Mouse (Mus musculus): ENCODE measurements around the gene Plbd1.

Plbd1 gene

GRCm38 (mm10) chr6:136661706-136662016, at the start of gene Plbd1:
Gene Plbd1 (minus strand): TSS chr6:136661928.
- peak in 1 of 2 experiments; percentile 29 for DNase-seq

GRCm38 (mm10) chr6:136710408-136710807, 48.7 kb upstream of the Plbd1 start:
- no peak for DNase-seq

DNA sequence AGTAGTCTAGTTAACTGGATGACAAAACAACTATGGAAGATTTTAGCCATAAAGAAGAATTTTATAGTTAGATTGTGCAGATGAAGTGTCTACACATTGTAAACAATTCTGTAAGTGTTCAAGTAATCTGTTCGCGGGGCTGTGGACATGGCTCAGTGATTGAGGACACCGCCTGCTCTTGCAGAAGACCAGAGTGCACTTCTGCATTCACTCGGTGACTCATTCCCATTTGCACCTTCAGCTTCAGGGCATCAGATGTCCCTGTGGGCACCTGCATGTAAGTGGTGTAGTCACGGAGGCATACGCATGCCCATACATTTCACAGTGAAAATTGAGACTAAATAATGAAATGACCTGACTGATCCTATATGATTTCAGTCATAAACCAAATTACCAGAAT, 46.9 kb upstream of the Plbd1 start:
- DNase-seq: no peak

- DNase-seq: no peak
These were observed 40.1 kb upstream of the Plbd1 start for GRCm38 (mm10) chr6:136701878-136702277.

- DNase-seq: no peak
These were observed 39.5 kb upstream of the Plbd1 start for GRCm38 (mm10) chr6:136701185-136701584.

- DNase-seq: no peak
These were observed 29.6 kb upstream of the Plbd1 start for GRCm38 (mm10) chr6:136691314-136691713.

DNA sequence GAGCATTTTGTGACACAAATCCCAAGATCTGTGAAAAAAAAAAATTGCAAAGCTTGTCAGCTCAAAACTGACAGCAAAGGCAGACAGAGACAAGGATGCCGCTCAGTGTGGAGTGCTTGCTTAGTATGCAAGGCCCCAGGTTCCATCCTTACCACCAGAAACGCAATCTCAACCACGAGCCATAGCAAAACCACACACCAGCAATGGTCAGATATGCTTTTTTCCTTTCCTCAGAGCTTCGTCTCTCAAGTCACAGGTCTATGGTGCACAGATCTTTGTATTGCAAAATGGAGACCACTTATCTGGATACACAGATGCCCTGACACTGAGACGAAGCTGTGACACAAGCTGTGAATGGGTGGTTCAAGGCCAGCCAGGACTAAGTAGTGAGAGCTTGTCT, 28.8 kb upstream of the Plbd1 start:
- no peak for DNase-seq

GRCm38 (mm10) chr6:136689790-136690413, 28.2 kb upstream of the Plbd1 start:
- DNase-seq: no peak

DNA sequence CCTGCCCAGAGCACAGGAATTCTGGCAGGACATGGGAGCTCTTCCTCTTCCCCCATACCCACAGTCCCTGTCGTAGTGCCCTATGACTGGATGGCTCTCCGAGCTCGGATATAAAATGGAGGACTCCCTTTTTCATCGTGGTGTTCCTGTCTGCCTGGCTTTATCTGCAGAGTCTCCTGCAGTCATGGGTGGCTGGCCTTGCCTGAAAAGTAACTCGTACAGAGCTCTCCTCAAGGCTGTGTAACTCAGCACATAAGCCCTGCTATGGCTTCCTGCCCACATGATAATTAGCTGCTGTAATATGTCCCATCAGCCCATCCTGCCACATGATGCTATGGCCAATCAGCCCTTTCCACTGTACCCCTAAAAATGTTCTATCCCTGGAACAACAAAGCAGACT, 23.7 kb upstream of the Plbd1 start:
- DNase-seq: no peak

GRCm38 (mm10) chr6:136683410-136684334, 21.9 kb upstream of the Plbd1 start:
- DNase-seq: no peak

DNA sequence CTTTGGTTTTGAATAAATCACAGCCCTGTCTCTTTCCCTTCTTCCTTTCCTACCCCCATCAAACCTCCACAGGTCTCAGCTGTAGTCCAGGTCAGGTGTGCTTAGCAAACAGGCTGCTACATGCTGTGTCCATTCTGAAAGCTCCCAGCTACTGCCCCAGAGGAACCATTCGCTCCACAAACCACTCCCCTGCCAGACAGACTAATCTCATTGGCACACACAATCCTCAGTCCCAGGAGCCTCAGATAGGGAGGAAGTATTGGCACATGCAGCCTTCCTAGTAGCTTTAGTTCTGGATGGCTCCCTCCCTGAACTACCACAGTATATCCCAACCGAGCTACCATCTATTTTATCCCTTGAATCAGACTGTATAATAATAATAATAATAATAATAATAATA, 17.7 kb upstream of the Plbd1 start:
- no peak for DNase-seq

DNA sequence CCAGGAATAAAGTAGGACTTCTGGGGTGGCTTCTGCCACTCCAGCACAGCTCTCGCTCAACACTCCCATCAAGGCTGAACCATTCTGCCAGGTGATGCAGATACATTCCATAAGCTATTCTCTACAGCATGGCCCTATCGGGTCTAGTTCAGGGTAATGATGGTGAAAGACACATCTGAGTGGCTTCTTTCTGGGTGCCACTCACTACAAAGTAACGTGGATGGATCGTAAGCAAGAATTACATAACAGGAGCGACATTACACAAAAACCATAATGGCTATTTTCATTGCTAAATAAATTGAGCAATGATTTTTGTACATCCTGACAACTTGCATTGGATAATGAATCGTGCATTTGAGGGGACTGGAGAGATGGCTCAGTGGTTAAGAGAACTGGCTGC, 13.2 kb upstream of the Plbd1 start:
- DNase-seq: no peak

DNA sequence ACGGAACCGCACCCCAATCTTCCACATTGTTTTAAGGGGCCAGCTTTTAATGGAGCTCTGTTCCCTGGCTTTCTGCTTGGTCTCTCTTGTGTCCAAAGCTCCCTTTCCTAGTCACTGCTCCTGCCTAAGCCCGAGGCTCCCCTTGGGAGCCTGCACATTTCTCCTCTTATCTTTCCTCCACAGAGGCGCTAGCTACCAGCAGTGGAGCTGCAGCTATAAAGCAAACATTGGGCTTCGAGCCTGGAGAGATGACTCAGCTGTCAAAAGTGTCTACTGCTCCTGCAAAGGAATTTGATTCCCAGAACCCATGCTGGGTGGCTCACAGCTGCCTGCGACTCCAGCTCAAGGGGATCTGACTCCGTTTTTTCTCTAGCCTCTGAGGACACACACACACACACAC, 10.7 kb upstream of the Plbd1 start:
- DNase-seq: no peak

DNA sequence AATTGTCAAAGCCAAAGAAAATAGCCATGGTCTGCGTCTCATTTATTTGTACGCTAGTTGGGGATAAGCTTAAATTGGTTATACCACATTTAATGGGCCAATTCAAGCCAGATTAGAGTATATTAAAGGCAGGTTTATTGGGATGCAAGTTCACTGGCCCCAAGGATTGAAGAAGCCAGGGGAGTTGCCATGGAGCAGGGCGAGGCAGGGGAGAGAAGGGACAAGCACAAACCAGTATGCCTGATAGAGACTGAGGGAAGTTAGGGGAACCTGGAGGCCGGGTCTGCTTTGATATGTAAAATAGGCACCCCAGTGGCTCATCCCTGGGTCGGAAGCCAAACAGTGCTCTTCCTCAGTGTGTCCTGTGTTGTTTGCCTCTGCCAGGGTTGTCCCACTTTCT, 7.5 kb upstream of the Plbd1 start:
- no peak for DNase-seq

DNA sequence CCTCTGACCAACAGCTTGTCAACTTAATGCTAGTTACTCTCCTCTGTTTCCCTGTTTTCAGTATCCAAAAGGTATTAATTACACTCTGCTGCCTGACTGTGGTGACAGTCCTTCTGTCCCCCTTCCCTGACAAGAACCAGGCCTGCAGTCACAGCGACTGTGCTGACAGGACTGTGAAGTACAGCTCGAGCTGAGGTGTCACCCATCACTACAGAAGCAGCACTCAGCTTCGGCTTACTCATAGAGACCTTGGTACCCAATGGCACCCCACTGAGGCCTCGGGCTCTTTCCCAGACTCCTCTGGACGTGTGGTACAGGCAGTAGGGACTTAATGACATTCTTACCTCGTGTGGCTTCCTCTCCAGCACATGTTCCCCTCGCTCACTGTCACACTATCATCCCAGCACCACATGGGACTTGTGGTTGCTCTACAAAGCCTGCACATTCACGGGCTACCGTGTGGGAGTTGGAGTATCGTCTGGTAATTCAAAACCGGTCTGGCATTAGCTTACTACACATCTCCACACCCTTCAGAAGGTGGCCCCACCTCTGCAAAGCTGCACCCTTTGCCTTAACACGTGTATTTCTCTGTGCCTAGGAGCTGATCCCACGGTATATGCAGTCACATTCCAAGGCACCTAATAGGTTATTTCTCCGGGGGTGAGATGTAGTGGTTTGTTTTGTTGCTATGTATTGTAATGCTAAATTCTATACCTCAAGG, 6.7 kb upstream of the Plbd1 start:
- DNase-seq: no peak

DNA sequence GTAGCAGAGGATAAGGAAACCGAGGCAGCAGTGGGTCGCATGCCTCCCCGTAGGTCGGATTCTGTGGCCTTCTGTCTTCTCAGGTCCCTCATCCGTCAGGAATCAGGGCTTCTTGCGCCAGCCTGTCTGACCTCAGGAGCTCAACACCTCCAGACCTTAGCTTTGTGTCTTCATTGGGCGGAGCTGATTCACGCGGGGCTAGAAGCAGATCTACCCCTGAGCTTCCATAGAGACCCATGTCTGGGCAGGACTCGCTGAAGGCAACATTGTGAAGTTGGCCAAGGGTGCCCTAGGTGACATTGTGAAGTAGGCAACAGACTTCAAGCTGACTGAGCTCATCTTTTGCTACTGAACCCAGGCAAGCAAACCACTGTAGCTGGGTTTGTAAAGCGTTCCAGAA, 335 bp upstream of the Plbd1 start:
- no peak for DNase-seq

DNA sequence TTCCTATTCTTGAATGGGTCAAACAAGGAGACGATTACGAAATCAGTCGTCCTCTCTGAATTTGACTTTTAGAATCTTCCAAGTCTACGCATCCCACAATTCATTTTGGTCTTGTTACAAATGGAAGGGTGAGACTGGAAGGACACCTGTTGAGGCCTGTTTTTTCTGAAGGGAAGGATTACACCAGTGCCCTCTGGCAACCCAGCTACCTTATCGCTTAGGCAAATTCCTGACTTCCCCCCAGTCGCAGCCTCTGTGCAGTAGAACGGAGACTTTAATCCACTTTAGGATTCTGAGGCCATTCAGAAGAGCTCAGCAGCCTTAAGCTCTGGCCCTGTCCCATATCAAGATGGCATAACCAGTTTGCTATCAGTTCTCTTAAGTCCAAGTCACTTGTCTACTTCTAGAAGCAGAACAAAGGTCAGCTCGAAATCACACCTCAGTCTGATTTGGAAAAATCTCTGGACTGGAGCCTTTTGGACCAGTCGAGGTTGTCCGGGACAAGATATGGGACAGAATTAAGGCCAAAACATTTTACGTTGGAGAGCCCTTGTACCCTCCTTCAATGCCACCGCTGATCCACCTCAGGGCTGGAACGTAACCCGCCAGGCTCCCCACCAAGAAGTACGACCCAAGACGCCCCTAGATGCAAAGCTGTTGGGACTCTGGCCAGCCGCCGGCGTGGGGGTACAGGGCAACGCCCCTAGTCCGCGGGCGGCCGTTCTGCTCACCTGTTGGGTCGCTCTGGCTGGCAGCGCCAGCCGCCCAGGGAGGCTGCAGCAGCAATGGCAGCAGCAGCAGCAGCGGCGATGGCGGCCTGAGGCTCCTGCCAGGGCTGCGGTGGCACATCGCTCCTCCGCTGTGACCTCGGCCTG, 660 bp downstream of the Plbd1 start:
- no peak for DNase-seq

- no peak for DNase-seq
These were observed 2.5 kb downstream of the Plbd1 start for GRCm38 (mm10) chr6:136659226-136659625.

- DNase-seq: no peak
These were observed 3.4 kb downstream of the Plbd1 start for GRCm38 (mm10) chr6:136658303-136658702.

GRCm38 (mm10) chr6:136655786-136656185, 5.9 kb downstream of the Plbd1 start:
- no peak for DNase-seq

DNA sequence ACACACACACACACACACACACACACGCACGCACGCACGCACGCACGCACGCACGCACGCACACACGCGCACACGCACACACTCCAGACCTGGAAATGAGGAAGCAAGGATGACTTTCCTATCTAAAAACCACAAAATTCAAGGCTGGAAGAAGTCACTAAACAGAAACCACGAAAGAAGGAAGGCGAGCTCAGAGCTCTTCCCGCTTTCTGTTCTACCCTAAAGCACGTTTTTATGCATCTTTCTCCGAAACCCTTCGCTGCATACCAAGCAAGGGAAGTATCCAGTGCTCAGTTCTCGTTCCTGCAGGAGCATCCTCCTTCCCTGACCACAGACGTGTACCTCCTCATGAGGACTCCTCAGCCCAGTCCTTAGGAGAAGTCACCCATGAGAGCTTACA, 7.3 kb downstream of the Plbd1 start:
- DNase-seq: no peak

- no peak for DNase-seq
These were observed 8.4 kb downstream of the Plbd1 start for GRCm38 (mm10) chr6:136653331-136653730.

DNA sequence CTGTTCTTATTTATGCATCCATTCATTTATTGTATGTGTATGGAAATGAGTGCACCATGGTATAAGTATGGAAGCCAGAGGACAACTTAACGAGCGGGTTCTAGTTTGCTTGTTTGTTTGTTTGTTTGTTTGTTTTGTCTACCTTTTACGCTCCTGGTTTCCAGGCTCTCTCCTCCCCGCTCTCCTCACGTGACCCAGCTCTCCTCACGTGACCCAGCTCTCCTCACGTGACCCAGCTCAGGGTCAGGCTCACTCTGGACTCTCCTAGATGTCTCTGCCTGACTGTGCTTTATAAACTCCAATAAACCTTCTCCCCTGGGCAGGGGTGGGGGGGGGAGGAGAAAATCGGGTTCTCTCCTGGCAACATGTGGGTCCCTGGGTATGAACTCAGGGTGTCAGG, 11.1 kb downstream of the Plbd1 start:
- DNase-seq: no peak

All from cerebellum, postnatal 25 days (tissue).